Mouse (Mus musculus): ENCODE measurements around the gene Cacfd1. TPM values are rescaled to one million over a fixed set of nuclear protein-coding genes. Genes with fewer than 3 reads are reported as not detected.

Cacfd1 gene
- 10 to 100 TPM; 41.5 to 50.0 TPM for total RNA-seq (2021)

GRCm38 (mm10) chr2:27009714-27010244 lies at the start of gene Cacfd1:
TSS of gene Cacfd1 (plus strand) at chr2:27009926.
- intact Hi-C loops (cut with DNase I), result loop anchor here (5.0 to 10.0 kb wide), 3 partner anchors 47 to 375 kb away; partner anchors contain the start of genes Rexo4, Stkld1 and Surf4
- DNase-seq (ENCODE audit: low spot score in 2 of 2), result peak; percentile 90

GRCm38 (mm10) chr2:26960756-26961155 lies 49.0 kb upstream of the Cacfd1 start:
- no peak for DNase-seq (ENCODE audit: low spot score in 2 of 2)
- intact Hi-C loops (cut with DNase I), result loop anchor here (5.0 kb wide), 1 partner anchor 47 kb away; the partner anchor contains the start of gene Cacfd1

- peak; percentile 95 to 96 for DNase-seq (ENCODE audit: low spot score in 2 of 2)
- intact Hi-C loops (cut with DNase I), result loop anchor here (1.0 to 5.0 kb wide), 2 partner anchors 43 to 62 kb away; partner anchors contain the start of genes Cacfd1 and Surf6
Measured at GRCm38 (mm10) chr2:26963923-26964723, 45.6 kb upstream of the Cacfd1 start, which contains the start of gene Rexo4. TSS of gene Rexo4 (minus strand) at chr2:26964386.

- intact Hi-C loops (cut with DNase I), result loop anchor here (1.0 to 5.0 kb wide), 2 partner anchors 42 to 63 kb away; partner anchors contain the start of genes Cacfd1 and Surf6
Measured at GRCm38 (mm10) chr2:26964724-26965370, 44.9 kb upstream of the Cacfd1 start.

GRCm38 (mm10) chr2:26967262-26967661 lies 42.5 kb upstream of the Cacfd1 start:
- no peak for DNase-seq (ENCODE audit: low spot score in 2 of 2)
- intact Hi-C loops (cut with DNase I), result no loop called here

More at GRCm38 (mm10) chr2:26964724-26965370, 44.9 kb upstream of the Cacfd1 start:
- DNase-seq (ENCODE audit: low spot score in 2 of 2), result no peak

- DNase-seq (ENCODE audit: low spot score in 2 of 2), result no peak
- intact Hi-C loops (cut with DNase I), result no loop called here
Measured at GRCm38 (mm10) chr2:26973116-26973515, 36.6 kb upstream of the Cacfd1 start, which contains the start of gene Adamts13. TSS of gene Adamts13 (plus strand) at chr2:26973416.

GRCm38 (mm10) chr2:26973960-26974359 lies 35.8 kb upstream of the Cacfd1 start:
- no peak for DNase-seq (ENCODE audit: low spot score in 2 of 2)
- intact Hi-C loops (cut with DNase I), result no loop called here

GRCm38 (mm10) chr2:26980361-26980760 lies 29.4 kb upstream of the Cacfd1 start:
- intact Hi-C loops (cut with DNase I), result no loop called here

GRCm38 (mm10) chr2:26984179-26984578 lies 25.5 kb upstream of the Cacfd1 start:
- no peak for DNase-seq (ENCODE audit: low spot score in 2 of 2)
- intact Hi-C loops (cut with DNase I), result no loop called here

More at GRCm38 (mm10) chr2:26980361-26980760, 29.4 kb upstream of the Cacfd1 start:
- DNase-seq (ENCODE audit: low spot score in 2 of 2), result no peak

- DNase-seq (ENCODE audit: low spot score in 2 of 2), result no peak
- intact Hi-C loops (cut with DNase I), result no loop called here
Measured at GRCm38 (mm10) chr2:26984640-26985039, 25.1 kb upstream of the Cacfd1 start.

- intact Hi-C loops (cut with DNase I), result no loop called here
Measured at GRCm38 (mm10) chr2:26993936-26994335, 15.8 kb upstream of the Cacfd1 start.

GRCm38 (mm10) chr2:26997498-26997897 lies 12.2 kb upstream of the Cacfd1 start:
- intact Hi-C loops (cut with DNase I), result no loop called here
- DNase-seq (ENCODE audit: low spot score in 2 of 2), result no peak

More at GRCm38 (mm10) chr2:26993936-26994335, 15.8 kb upstream of the Cacfd1 start:
- DNase-seq (ENCODE audit: low spot score in 2 of 2), result no peak

GRCm38 (mm10) chr2:26997993-26998392 lies 11.7 kb upstream of the Cacfd1 start:
- intact Hi-C loops (cut with DNase I), result no loop called here
- DNase-seq (ENCODE audit: low spot score in 2 of 2), result no peak

- intact Hi-C loops (cut with DNase I), result loop anchor here (5.0 kb wide), 2 partner anchors 44 to 74 kb away; partner anchors contain the start of genes Rexo4, Stkld1 and Surf4
- DNase-seq (ENCODE audit: low spot score in 2 of 2), result no peak
Measured at GRCm38 (mm10) chr2:27006255-27006654, 3.5 kb upstream of the Cacfd1 start.

GRCm38 (mm10) chr2:27007701-27008100 lies 2.0 kb upstream of the Cacfd1 start:
- intact Hi-C loops (cut with DNase I), result loop anchor here (5.0 kb wide), 2 partner anchors 45 to 75 kb away; partner anchors contain the start of genes Rexo4, Stkld1 and Surf4
- no peak for DNase-seq (ENCODE audit: low spot score in 2 of 2)

GRCm38 (mm10) chr2:27017802-27018201 lies 8.1 kb downstream of the Cacfd1 start:
- intact Hi-C loops (cut with DNase I), result loop anchor here (10.0 kb wide), 1 partner anchor 383 kb away; no protein-coding TSS in a partner anchor

GRCm38 (mm10) chr2:27019530-27019929 lies 9.8 kb downstream of the Cacfd1 start:
- DNase-seq (ENCODE audit: low spot score in 2 of 2), result no peak

More at GRCm38 (mm10) chr2:27017802-27018201, 8.1 kb downstream of the Cacfd1 start:
- DNase-seq (ENCODE audit: low spot score in 2 of 2), result peak; percentile 56 to 71

GRCm38 (mm10) chr2:27021103-27021502 lies 11.4 kb downstream of the Cacfd1 start:
- intact Hi-C loops (cut with DNase I), result no loop called here
- no peak for DNase-seq (ENCODE audit: low spot score in 2 of 2)

More at GRCm38 (mm10) chr2:27019530-27019929, 9.8 kb downstream of the Cacfd1 start:
- intact Hi-C loops (cut with DNase I), result loop anchor here (10.0 kb wide), 1 partner anchor 385 kb away; no protein-coding TSS in a partner anchor

GRCm38 (mm10) chr2:27022612-27023011 lies 12.9 kb downstream of the Cacfd1 start:
- intact Hi-C loops (cut with DNase I), result no loop called here
- no peak for DNase-seq (ENCODE audit: low spot score in 2 of 2)

Measured in left cerebral cortex, postnatal 36 days (tissue).